Mouse (Mus musculus): ENCODE data around the gene Magea6. TPM values are rescaled to one million over a fixed set of nuclear protein-coding genes. Genes with fewer than 3 reads are reported as not detected.
"Not testable (repeated sequence)": the region's sequence is repeated elsewhere in the genome, so short reads cannot be mapped to it uniquely, and the experiment has no call there.

Magea6 gene
- not detected in 2 replicates for polyA plus RNA-seq (2012; ENCODE audit: insufficient read depth, insufficient read length, missing spikeins)

GRCm38 (mm10) chrX:154935887-154936286 lies at the start of gene Magea6:
Magea6 (minus strand) TSS chrX:154935987.
- H3K4me3 ChIP-seq (ENCODE audit: insufficient read depth, low read length); H3K4me1 ChIP-seq (ENCODE audit: control insufficient read depth, insufficient read depth, low read length): not testable (repeated sequence)

DNA sequence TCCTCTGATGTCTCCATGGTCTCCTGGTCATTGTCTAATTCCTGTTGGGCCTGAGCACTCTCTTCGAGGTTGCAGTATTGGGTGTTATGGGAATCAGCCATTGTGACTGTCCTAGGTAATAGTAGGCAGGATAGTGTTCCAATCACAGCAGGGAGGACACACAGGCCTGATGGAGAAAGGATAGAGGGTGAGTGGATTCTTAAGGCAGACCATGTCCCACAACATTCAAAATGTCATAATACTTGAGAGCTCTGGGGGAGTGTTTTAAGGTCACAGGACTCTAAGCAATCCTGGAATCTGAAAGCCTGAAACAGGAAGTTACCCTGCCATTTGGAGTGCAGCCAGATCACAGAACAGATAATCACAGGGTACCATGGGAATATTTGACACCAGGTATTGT lies 13.6 kb upstream of the Magea6 start, which contains the start of gene Magea3:
TSS of gene Magea3 (minus strand) at position 101 of the 400 bp plus-strand sequence.
- not testable (repeated sequence) for H3K27ac ChIP-seq (ENCODE audit: insufficient read depth, low read depth, low read length); H3K4me3 ChIP-seq (ENCODE audit: insufficient read depth, low read length); H3K4me1 ChIP-seq (ENCODE audit: control insufficient read depth, insufficient read depth, low read length)

More at GRCm38 (mm10) chrX:154935887-154936286, at the start of gene Magea6:
- H3K27ac ChIP-seq (ENCODE audit: insufficient read depth, low read depth, low read length), result not testable (repeated sequence)

GRCm38 (mm10) chrX:154890167-154890566 lies 45.6 kb downstream of the Magea6 start, which contains the start of gene Cldn34b1:
Cldn34b1 (minus strand) TSS chrX:154890267.
- H3K27ac ChIP-seq (ENCODE audit: insufficient read depth, low read depth, low read length); H3K4me1 ChIP-seq (ENCODE audit: control insufficient read depth, insufficient read depth, low read length); H3K4me3 ChIP-seq (ENCODE audit: insufficient read depth, low read length): not testable (repeated sequence)

Other genes starting within 250 kb of the Magea6 start
- not detected in 2 replicates for gene Cldn34b1, start 45.7 kb downstream of the Magea6 start, polyA plus RNA-seq (2012; ENCODE audit: insufficient read depth, insufficient read length, missing spikeins)
- not detected in 2 replicates for gene Magea3, start 13.5 kb upstream of the Magea6 start, polyA plus RNA-seq (2012; ENCODE audit: insufficient read depth, insufficient read length, missing spikeins)
- not detected in 2 replicates for gene Magea8, start 59.9 kb upstream of the Magea6 start, polyA plus RNA-seq (2012; ENCODE audit: insufficient read depth, insufficient read length, missing spikeins)
- gene Magea5, start 127.2 kb upstream of the Magea6 start, polyA plus RNA-seq (2012; ENCODE audit: insufficient read depth, insufficient read length, missing spikeins), result not detected in 2 replicates
- gene Magea1, start 153.8 kb upstream of the Magea6 start, polyA plus RNA-seq (2012; ENCODE audit: insufficient read depth, insufficient read length, missing spikeins), result not detected in 2 replicates
- gene Magea2, start 157.7 kb upstream of the Magea6 start, polyA plus RNA-seq (2012; ENCODE audit: insufficient read depth, insufficient read length, missing spikeins), result not detected in 2 replicates
- not detected in 2 replicates for gene Cldn34b2, start 192.4 kb upstream of the Magea6 start, polyA plus RNA-seq (2012; ENCODE audit: insufficient read depth, insufficient read length, missing spikeins)

All from bone marrow macrophage, adult 2 months (primary cell).